Mouse (Mus musculus) liver, postnatal 0 days (tissue): ENCODE results near the gene Snrpd2.

Experiments used
- CTCF ChIP-seq: sonication (generic); IDR thresholded peaks from 2 replicates; pipeline ENCODE4 v1.5.1; 2016; ENCODE audit warnings: antibody characterized with exemption, low read depth
- EP300 ChIP-seq: IDR thresholded peaks from 2 replicates; pipeline ENCODE4 v1.6.1; 2016; ENCODE audit warnings: antibody characterized with exemption, low read depth, mild to moderate bottlenecking

GRCm38 (mm10) chr7:19121686-19122085 is 27.8 kb upstream of the Snrpd2 start:
- no peak for TF ChIP-seq EP300
- no peak for TF ChIP-seq CTCF
